Mouse (Mus musculus) ES-E14 (cell line): ENCODE results near the gene Hbs1l. TPM values are rescaled to one million over a fixed set of nuclear protein-coding genes. Genes with fewer than 3 reads are reported as not detected.

ENCODE experiments used
- DNase-seq: peaks from one replicate; pipeline ENCODE4 v3.0.0-alpha.2; 2013; ENCODE audit warnings: low read depth, low spot score
- H3K27ac ChIP-seq: 2 replicates; pipeline ENCODE4 v1.5.1; 2012; ENCODE audit warnings: low read depth, mild to moderate bottlenecking, low read length, moderate library complexity, mixed read lengths; ENCODE audit not compliant: poor library complexity, insufficient read depth, severe bottlenecking
- H3K36me3 ChIP-seq: 2 replicates; pipeline ENCODE4 v1.6.1; 2012; ENCODE audit warnings: mild to moderate bottlenecking, low read length, moderate library complexity, mixed read lengths; ENCODE audit not compliant: control insufficient read depth, poor library complexity, insufficient read depth, severe bottlenecking
- H3K4me1 ChIP-seq, 2 experiments: fragments of 150-350 bp in 1 of 2; sonication (generic) in 1 of 2; 2 replicates each; pipeline ENCODE4 v1.6.1; 2012; ENCODE audit warnings: low read length in 2 of 2, mild to moderate bottlenecking in 1 of 2, mixed read lengths in 1 of 2; ENCODE audit not compliant: control insufficient read depth in 2 of 2, insufficient read depth in 2 of 2, poor library complexity in 1 of 2
- H3K4me3 ChIP-seq, 2 experiments: fragments of 150-350 bp in 1 of 2; sonication (generic) in 1 of 2; 2 replicates each; pipeline ENCODE4 v1.5.1; 2012; ENCODE audit warnings: low read length in 2 of 2, low read depth in 1 of 2, mild to moderate bottlenecking in 1 of 2, mixed read lengths in 1 of 2; ENCODE audit not compliant: insufficient read depth in 1 of 2, poor library complexity in 1 of 2, severe bottlenecking in 1 of 2
- H3K9ac ChIP-seq: 2 replicates; pipeline ENCODE4 v1.6.1; 2012; ENCODE audit warnings: low read depth, mild to moderate bottlenecking, low read length, mixed read lengths; ENCODE audit not compliant: poor library complexity, insufficient read depth, severe bottlenecking
- H3K9me3 ChIP-seq: fragments of 150-350 bp; sonication (generic); 2 replicates; pipeline ENCODE4 v1.6.1; 2012; ENCODE audit warnings: low read depth, mild to moderate bottlenecking, low read length; ENCODE audit not compliant: control insufficient read depth, insufficient read depth
- CHD2 ChIP-seq: IDR thresholded peaks from 2 replicates; pipeline ENCODE4 v1.6.1; 2014; ENCODE audit warnings: mild to moderate bottlenecking, low read depth, low read length, inconsistent platforms
- HCFC1 ChIP-seq: IDR thresholded peaks from 2 replicates; pipeline ENCODE4 v1.6.1; 2012; ENCODE audit warnings: low read length, inconsistent platforms, borderline replicate concordance; ENCODE audit not compliant: insufficient read depth
- MAFK ChIP-seq: IDR thresholded peaks from 2 replicates; pipeline ENCODE4 v1.6.1; 2014; ENCODE audit warnings: mild to moderate bottlenecking, low read depth, low read length, inconsistent platforms; ENCODE audit not compliant: insufficient read depth
- ZC3H11A ChIP-seq: IDR thresholded peaks from 2 replicates; pipeline ENCODE4 v1.6.1; 2012; ENCODE audit warnings: low read depth, mild to moderate bottlenecking, inconsistent platforms, low read length, borderline replicate concordance
- ZNF384 ChIP-seq: IDR thresholded peaks from 2 replicates; pipeline ENCODE4 v1.6.1; 2012; ENCODE audit warnings: low read depth, low read length, inconsistent platforms
- in situ Hi-C, 2 experiments: fragments of 600-800 bp; cut with MboI; formaldehyde crosslinking; loops; one replicate each; pipeline ENCODE4 v1.15.1; 2025; ENCODE audit warnings: low sequenced_read_pairs in 2 of 2, inconsistent platforms in 1 of 2; ENCODE audit not compliant: unreplicated experiment in 2 of 2
- total RNA-seq: library from RNA; depleted of rRNA; stranded (reverse); fragments of 300-350 nt; gene quantifications from 2 replicates; pipeline ENCODE4 v1.2.3, GENCODE M21; 2012

Gene Hbs1l
- total RNA-seq, 1 experiment = 90.0 TPM

DNA sequence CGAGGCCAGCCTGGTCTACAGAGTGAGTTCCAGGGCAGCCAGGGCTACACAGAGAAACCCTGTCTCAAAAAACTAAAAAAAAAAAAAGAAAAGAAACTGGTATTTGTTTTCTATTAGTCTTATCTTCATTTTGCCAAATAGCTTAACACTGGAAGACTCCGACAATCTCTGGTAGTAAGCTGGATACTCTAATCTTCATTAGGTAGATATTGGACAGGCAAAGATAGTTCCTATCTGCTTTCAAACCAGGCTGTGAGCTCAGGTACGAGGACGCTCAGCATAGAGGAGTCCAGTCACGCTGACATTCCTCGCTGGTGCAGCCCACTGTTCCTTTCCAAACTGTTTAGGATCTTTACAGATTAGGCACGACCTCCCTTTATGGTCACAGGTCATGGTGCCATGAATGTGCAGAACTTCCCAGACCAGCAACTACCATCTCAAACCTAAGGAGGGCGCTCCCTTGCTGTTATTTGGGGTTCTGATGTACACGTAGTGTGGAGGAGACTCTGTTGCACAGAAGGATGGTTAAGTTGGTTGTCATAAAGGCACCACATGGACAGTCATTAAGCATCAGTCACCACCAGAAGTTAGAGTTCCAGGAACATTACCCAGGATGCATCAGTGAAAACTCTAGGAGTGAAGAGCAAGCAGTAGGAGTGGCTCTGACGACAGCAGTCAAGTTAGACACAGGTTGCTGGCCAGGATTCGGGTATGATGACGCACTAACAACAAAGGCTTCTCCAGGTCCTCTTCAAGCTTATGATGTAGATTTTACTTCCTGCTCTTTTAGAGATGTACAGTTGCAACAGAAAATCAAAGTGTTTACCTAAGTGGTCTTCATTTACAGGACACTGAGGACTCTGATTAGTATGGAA is 41.3 kb upstream of the Hbs1l start:
- DNase-seq = no peak
- in situ Hi-C loops = no loop called here
- H3K4me3 ChIP-seq = no peak overlapping the region

GRCm38 (mm10) chr10:21257244-21257643 is 38.5 kb upstream of the Hbs1l start:
- Histone ChIP-seq H3K36me3 (no peaks in the 10 kb centered on the region), H3K9me3 (no peaks in the 10 kb centered on the region), H3K27ac (no peak overlapping the region), H3K4me3 (no peak overlapping the region), H3K9ac (no peak overlapping the region), H3K4me1 (no peaks in the 10 kb centered on the region)
- no peak for DNase-seq
- in situ Hi-C loops = no loop called here
- no peak for TF ChIP-seq ZNF384
- TF ChIP-seq ZC3H11A = no peak
- TF ChIP-seq CHD2 = no peak
- no peak for TF ChIP-seq MAFK
- TF ChIP-seq HCFC1 = no peak

More for the DNA sequence above, 41.3 kb upstream of the Hbs1l start:
- TF ChIP-seq CHD2 (no peak), ZNF384 (no peak), MAFK (no peak), ZC3H11A (no peak), HCFC1 (no peak)
- H3K9ac ChIP-seq = no peak overlapping the region
- no peaks in the 10 kb centered on the region for H3K36me3 ChIP-seq
- H3K4me1 ChIP-seq = no peaks in the 10 kb centered on the region
- H3K9me3 ChIP-seq = no peaks in the 10 kb centered on the region
- H3K27ac ChIP-seq = no peak overlapping the region

DNA sequence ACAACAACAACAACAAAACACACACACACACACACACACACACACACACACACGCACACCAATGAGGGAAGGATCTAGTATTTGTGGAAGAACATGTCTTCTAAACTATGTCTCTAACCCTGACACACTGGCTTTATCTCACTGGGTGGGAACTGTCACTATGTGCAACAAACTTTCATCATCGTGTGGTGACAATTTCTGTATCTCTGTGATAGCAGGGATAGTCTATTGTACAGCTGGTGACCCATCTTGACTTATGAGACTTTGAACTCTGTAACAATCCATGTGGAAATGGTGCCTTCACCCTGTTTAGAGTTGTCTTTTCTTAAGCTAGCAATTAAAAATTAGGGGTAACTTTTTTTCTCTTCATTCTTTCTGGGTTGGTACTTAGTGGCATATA is 36.1 kb upstream of the Hbs1l start:
- in situ Hi-C loops = no loop called here
- Histone ChIP-seq H3K4me1 (no peaks in the 10 kb centered on the region), H3K27ac (no peak overlapping the region), H3K9ac (no peak overlapping the region), H3K9me3 (no peaks in the 10 kb centered on the region), H3K4me3 (no peak overlapping the region), H3K36me3 (no peaks in the 10 kb centered on the region)
- DNase-seq = no peak
- TF ChIP-seq MAFK (no peak), CHD2 (no peak)

DNA sequence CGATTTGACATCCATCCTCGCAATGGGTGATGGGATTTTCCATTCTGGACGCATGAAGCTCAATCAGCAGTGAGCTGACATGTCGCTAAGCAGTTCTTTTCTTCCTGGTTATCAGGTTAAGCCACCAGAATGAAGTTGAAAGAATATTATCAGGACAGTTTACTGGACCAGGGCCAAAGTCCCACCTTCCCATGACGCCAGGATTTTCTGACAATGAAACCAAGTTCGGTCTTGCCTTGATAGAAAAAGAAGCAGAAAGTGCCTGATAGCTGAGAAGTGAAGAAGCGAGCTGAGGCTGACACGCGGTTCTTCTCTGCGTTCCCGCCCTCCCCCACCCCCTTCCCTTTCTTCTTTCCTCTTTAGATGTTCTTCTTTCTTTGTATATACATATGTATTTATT is 30.6 kb upstream of the Hbs1l start:
- no peaks in the 10 kb centered on the region for H3K36me3 ChIP-seq
- H3K4me3 ChIP-seq = no peak overlapping the region
- no peaks in the 10 kb centered on the region for H3K9me3 ChIP-seq
- DNase-seq = no peak
- in situ Hi-C loops = no loop called here
- no peak overlapping the region for H3K9ac ChIP-seq
- no peak overlapping the region for H3K27ac ChIP-seq
- no peaks in the 10 kb centered on the region for H3K4me1 ChIP-seq
- TF ChIP-seq ZNF384 = no peak
- TF ChIP-seq CHD2 = no peak
- no peak for TF ChIP-seq MAFK
- TF ChIP-seq ZC3H11A = no peak
- TF ChIP-seq HCFC1 = no peak
